Mouse (Mus musculus) left cerebral cortex, postnatal 14 days (tissue): Measurements from ENCODE around the gene Ncoa5. TPM values are rescaled to one million over a fixed set of nuclear protein-coding genes. Genes with fewer than 3 reads are reported as not detected.

Experiments used
- DNase-seq, 2 experiments: peaks; one replicate each; pipeline ENCODE4 v3.0.0; 2021 to 2022; ENCODE audit warnings: low spot score in 2 of 2, mixed read lengths in 1 of 2
- intact Hi-C: fragments of 180-260 bp; cut with DNase I; formaldehyde crosslinking; loops from one replicate; pipeline ENCODE4 v1.15.1; 2025
- long read RNA-seq, 2 experiments: library from polyadenylated mRNA; stranded (forward); transcript quantifications; one replicate each; pipeline ENCODE4 v2.0.0; 2021
- total RNA-seq, 2 experiments: library from RNA; stranded (reverse); gene quantifications; 2 replicates each; pipeline ENCODE4 v1.2.3; 2021

Gene Ncoa5
- total RNA-seq = 10 to 100 TPM; 53.2 to 54.6 TPM
- long read RNA-seq, experiment 1, transcript Ncoa5-201 (8 exons, 3,179 nt) = major isoform, 17 of 43 reads
- long read RNA-seq, experiment 1, transcript Ncoa5-203 (8 exons, 3,117 nt) = minor isoform, 6 of 43 reads
- long read RNA-seq, experiment 1, partial matches to known transcripts = 15 of 43 reads
- long read RNA-seq, experiment 1, other reads (novel, unspliced or antisense) = 5 of 43 reads
- long read RNA-seq, experiment 2, transcript Ncoa5-203 (8 exons, 3,117 nt) = minor isoform, 6 of 45 reads
- long read RNA-seq, experiment 2, transcript Ncoa5-201 (8 exons, 3,179 nt) = major isoform, 17 of 45 reads
- long read RNA-seq, experiment 2, partial matches to known transcripts = 5 of 45 reads
- long read RNA-seq, experiment 2, other reads (novel, unspliced or antisense) = 17 of 45 reads

GRCm38 (mm10) chr2:165034131-165035057 is at the start of gene Ncoa5:
Gene Ncoa5 (minus strand): TSS chr2:165034867.
- intact Hi-C loops = loop anchor here (5.0 kb wide), 2 partner anchors 72 to 112 kb away; partner anchors contain the start of gene Slc12a5
- peak; percentile 97 to 98 for DNase-seq

DNA sequence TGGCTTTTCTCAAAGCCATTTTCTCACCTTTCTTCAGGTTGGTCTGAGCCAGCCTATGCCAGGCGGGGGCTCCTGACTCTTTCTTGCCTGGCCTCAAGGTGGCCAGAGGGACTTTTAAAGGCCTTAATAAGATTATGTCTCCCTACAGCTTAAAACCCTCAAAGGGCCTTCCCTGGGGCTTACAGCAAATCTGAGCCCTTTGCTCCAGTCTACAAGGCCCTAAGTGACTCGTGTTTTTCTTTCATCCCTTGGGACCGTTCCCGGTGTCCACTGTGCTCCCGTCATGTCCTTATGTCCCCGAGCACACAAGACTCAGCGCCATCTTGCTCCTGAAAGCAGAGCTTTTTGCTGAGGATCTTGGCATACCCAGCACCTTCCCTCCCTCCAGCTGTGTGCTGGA is 46.6 kb upstream of the Ncoa5 start:
- DNase-seq = no peak
- intact Hi-C loops = no loop called here

DNA sequence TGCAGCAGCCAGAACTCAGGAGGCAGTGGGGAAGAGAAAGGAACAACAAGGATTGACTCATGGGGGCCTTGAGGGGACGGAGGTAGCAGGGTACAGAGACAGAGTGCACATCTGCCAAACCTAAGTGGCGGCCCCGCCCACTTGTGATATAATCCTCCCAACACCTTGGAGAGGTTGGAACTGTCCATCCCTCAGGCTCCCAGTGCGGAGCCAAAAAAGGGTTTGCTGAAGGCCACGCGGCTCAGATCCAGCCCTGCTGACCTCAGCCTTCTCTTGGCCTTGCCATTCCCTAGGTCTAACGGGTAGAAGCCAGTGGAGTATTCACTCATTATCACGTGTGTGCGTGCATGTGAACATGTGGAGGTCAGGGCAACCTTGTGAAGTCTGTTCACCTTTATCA is 46.0 kb upstream of the Ncoa5 start:
- intact Hi-C loops = no loop called here
- DNase-seq = no peak

DNA sequence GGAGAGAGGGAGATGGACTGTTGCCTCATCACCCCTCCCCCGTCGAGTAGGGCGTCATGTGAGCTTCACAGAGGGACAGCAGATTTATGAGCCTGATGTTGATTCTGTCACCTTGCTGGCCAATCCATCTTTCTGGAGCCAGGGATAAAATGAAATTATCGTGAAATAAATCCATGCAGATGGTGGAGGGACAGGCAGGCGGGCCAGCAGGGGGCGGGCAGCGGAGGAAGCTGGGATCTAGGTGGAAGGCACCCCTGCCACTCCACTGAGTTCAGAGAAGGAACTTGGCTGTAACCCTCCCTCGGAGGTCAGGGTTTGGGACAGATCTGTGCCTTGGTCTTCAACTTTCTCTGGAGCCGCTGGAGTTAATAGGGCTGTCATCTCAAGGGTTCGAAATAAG is 43.9 kb upstream of the Ncoa5 start:
- intact Hi-C loops = loop anchor here (5.0 to 10.0 kb wide), 2 partner anchors 274 to 406 kb away; no protein-coding TSS in a partner anchor
- DNase-seq = no peak

DNA sequence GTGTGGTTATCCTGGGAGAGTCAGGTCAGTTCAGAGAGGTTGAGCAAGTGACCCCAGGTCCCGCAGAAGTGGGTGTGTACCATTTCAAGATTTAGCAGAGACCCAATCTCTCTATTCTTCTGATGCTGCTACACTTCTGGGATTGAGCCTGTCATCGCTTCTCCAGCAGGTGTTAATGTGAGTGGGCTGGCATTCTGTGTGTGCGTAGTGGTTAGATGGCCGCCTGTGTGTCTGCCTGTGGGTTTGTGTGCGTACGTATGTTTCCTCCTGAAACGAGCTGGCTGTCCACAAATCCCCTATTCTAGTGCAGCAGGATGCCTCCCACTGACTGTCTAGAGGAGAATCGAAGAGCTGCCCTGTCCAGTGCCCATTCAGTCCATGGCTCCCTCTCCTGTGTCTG is 43.4 kb upstream of the Ncoa5 start:
- intact Hi-C loops = loop anchor here (5.0 to 10.0 kb wide), 2 partner anchors 274 to 407 kb away; no protein-coding TSS in a partner anchor
- peak; percentile 39 to 64 for DNase-seq

- intact Hi-C loops = loop anchor here (5.0 to 10.0 kb wide), 2 partner anchors 275 to 408 kb away; no protein-coding TSS in a partner anchor
- DNase-seq = no peak
These were observed 42.4 kb upstream of the Ncoa5 start for GRCm38 (mm10) chr2:165077055-165077454.

GRCm38 (mm10) chr2:165074937-165075336 is 40.3 kb upstream of the Ncoa5 start:
- DNase-seq = peak; percentile 89 to 90
- intact Hi-C loops = loop anchor here (2.0 to 10.0 kb wide), 6 partner anchors 113 to 410 kb away; partner anchors contain the start of genes Cdh22 and Slc12a5

- intact Hi-C loops = loop anchor here (2.0 to 10.0 kb wide), 5 partner anchors 112 to 411 kb away; partner anchors contain the start of genes Cdh22 and Slc12a5
- DNase-seq = peak; percentile 51 to 86
These were observed 39.6 kb upstream of the Ncoa5 start for GRCm38 (mm10) chr2:165074081-165074884.

- intact Hi-C loops = loop anchor here (5.0 to 10.0 kb wide), 3 partner anchors 111 to 411 kb away; partner anchors contain the start of gene Slc12a5
- DNase-seq = no peak
These were observed 38.7 kb upstream of the Ncoa5 start for GRCm38 (mm10) chr2:165073381-165073781.

DNA sequence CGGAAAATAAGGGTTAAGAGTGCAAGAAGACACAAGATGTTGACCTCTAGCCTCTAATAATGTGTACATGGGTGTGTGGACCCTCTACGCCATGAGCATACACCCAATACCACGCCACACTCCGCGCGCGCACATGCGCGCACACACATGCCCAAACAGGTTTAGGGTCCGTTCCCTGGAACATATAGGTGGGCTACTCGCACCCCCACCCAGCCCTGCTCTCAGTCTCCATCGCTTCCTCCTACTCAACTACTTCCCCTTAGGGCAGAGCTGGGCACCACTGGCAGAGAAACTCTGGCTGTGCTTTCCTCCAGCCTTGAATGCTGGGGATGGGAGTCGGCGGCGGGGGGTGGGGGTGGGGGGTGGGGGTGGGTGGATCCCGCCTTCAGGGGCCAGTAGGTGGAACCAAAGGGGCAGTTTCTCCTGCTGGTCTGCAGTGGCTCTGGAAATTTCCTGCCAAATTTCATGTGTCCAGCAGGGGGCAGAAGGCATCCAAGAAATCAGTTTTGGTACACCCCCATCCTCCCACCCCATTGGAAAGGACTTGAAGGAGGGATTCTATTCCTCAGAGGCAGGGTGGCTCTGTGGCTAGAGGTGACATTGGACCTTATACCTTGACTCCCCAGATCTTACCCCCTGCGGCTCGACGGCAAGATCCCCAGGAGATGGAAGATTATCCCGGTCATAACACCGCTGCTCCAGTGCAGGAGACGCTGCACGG is 35.6 kb upstream of the Ncoa5 start:
- intact Hi-C loops = loop anchor here (5.0 to 10.0 kb wide), 3 partner anchors 108 to 415 kb away; partner anchors contain the start of gene Slc12a5
- DNase-seq = peak; percentile 79 to 87

DNA sequence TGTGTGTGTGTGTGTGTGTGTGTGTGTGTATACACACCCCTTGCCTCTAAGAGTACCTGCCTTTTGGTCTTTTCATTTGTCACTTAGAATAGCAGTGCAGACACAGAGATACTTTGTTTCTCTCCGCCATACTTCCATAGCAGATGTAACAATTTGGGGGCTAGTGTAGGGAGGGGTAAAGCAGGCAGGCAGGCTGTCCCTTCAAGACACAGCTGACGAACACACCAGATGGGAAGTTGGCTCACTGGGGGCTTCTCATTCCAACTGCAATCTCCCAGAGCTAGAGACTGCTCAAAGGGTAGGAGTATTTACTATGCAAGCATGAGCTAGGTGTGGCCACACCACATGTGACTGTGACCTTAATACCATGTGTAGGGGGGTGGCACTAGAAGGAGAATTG is 34.1 kb upstream of the Ncoa5 start:
- intact Hi-C loops = no loop called here
- peak; percentile 47 to 67 for DNase-seq

GRCm38 (mm10) chr2:165064489-165064888 is 29.8 kb upstream of the Ncoa5 start:
- peak; percentile 76 to 90 for DNase-seq
- intact Hi-C loops = no loop called here

GRCm38 (mm10) chr2:165061638-165062433 is 27.2 kb upstream of the Ncoa5 start:
- intact Hi-C loops = no loop called here
- peak in 1 of 2 experiments; percentile 39 for DNase-seq

- DNase-seq = no peak
- intact Hi-C loops = no loop called here
These were observed 25.3 kb upstream of the Ncoa5 start for GRCm38 (mm10) chr2:165059961-165060360.

GRCm38 (mm10) chr2:165056377-165057085 is 21.9 kb upstream of the Ncoa5 start:
- DNase-seq = no peak
- intact Hi-C loops = no loop called here

- no peak for DNase-seq
- intact Hi-C loops = no loop called here
These were observed 21.2 kb upstream of the Ncoa5 start for GRCm38 (mm10) chr2:165055905-165056304.
